7 mouse cellular contexts compared by ENCODE assay signal in genomic region chr5:124724997-124725396, GRCm38 (mm10). TPM values are rescaled to one million over a fixed set of nuclear protein-coding genes. Genes with fewer than 3 reads are reported as not detected.
DNase-seq lines count a peak whose midpoint lies in the region; ATAC-seq and TF ChIP-seq lines count a peak whose summit lies in the region.

Gene Dnah10 (plus strand): TSS chr5:124725085.

- H3K4me3 ChIP-seq in lung, embryonic 14.5 days (ENCODE audit: low read depth, low read length): no peak within 1 kb of the TSS
- H3K4me3 ChIP-seq in forebrain, embryonic 11.5 days (ENCODE audit: low read depth, low read length): no peak within 1 kb of the TSS

- H3K9ac ChIP-seq in lung, embryonic 14.5 days: no peak within 1 kb of the TSS
- no peak within 1 kb of the TSS for H3K9ac ChIP-seq in forebrain, embryonic 11.5 days (ENCODE audit: low read length)

- H3K36me3 ChIP-seq in lung, embryonic 14.5 days (ENCODE audit: insufficient read depth): peaks cover 34% of the 10 kb centered on the region
- no peaks in the 10 kb centered on the region; the same call in 1 of the 2 replicates for H3K36me3 ChIP-seq in forebrain, embryonic 11.5 days (ENCODE audit: control insufficient read depth, insufficient read depth, low read length)

- H3K27ac ChIP-seq in lung, embryonic 14.5 days (ENCODE audit: low read depth): no peak within 1 kb of the TSS
- no peak within 1 kb of the TSS for H3K27ac ChIP-seq in forebrain, embryonic 11.5 days (ENCODE audit: low read depth, low read length)

- TF ChIP-seq CTCF in lung, embryonic 14.5 days (IDR thresholded peaks at IDR 0.05; ENCODE audit: low read depth): no peak

- H3K4me2 ChIP-seq in lung, embryonic 14.5 days: no peak within 1 kb of the TSS
- H3K4me2 ChIP-seq in forebrain, embryonic 11.5 days (ENCODE audit: low read depth, low read length, severe bottlenecking): 0 out of 2 replicates have a peak within 1 kb of the TSS, but pooled peaks have one; percentile 9

- ATAC-seq in lung, embryonic 14.5 days (ENCODE audit: insufficient read depth): peak; percentile 52; the same call in 1 of the 2 replicates
- ATAC-seq in forebrain, embryonic 11.5 days (replicated peaks; ENCODE audit: low FRiP score): no peak

- DNase-seq in lung, embryonic 14.5 days: peak; percentile 27
- DNase-seq in lung, postnatal 25 days (ENCODE audit: low spot score): no peak
- peak; percentile 74 for DNase-seq in forebrain, embryonic 11.5 days (ENCODE audit: low spot score)
- DNase-seq in layer of hippocampus, postnatal 14 days (ENCODE audit: low spot score in 2 of 2): peak; percentile 13 to 15
- peak; percentile 29 for DNase-seq in neural tube, embryonic 10.5 days (ENCODE audit: extremely low spot score, low spot score)
- no peak for DNase-seq in spleen, postnatal 4 days (ENCODE audit: low spot score in 2 of 2)
- no peak for DNase-seq in adrenal gland, postnatal 36 days

- no peaks in the 10 kb centered on the region for H3K9me3 ChIP-seq in lung, embryonic 14.5 days (ENCODE audit: low read depth, low read length)
- no peaks in the 10 kb centered on the region for H3K9me3 ChIP-seq in forebrain, embryonic 11.5 days (ENCODE audit: control insufficient read depth, low read length)

- no peaks in the 10 kb centered on the region for H3K27me3 ChIP-seq in lung, embryonic 14.5 days (ENCODE audit: insufficient read depth, low read length)
- no peaks in the 10 kb centered on the region for H3K27me3 ChIP-seq in forebrain, embryonic 11.5 days (ENCODE audit: control insufficient read depth, insufficient read depth, low read length)

- WGBS in lung, embryonic 14.5 days: 7% methylated on average over 29 of the region's 29 CpGs
- 12% methylated on average over 29 of the region's 29 CpGs for WGBS in forebrain, embryonic 11.5 days

- H3K4me1 ChIP-seq in lung, embryonic 14.5 days (ENCODE audit: insufficient read depth): no peaks in the 10 kb centered on the region
- 0 out of 2 replicates have a peak, but pooled peaks cover 3% of the 10 kb centered on the region for H3K4me1 ChIP-seq in forebrain, embryonic 11.5 days (replicated peaks; ENCODE audit: control insufficient read depth, insufficient read depth, low read length)

RNA-seq across cellular contexts. Expression of gene Dnah10, which starts in this region (rescaled TPM):
- polyA plus RNA-seq in lung, embryonic 14.5 days (2014; fragmentation: Nextera tagmentation; extraction: Ambion mirVana): 0.05 and 0.07 TPM in 2 replicates
- polyA plus RNA-seq in forebrain, embryonic 11.5 days (2014; fragmentation: Nextera tagmentation; extraction: Ambion mirVana): 0.07 and 0.12 TPM in 2 replicates
- total RNA-seq in layer of hippocampus, postnatal 14 days (2021): under 1 TPM; 0.60 to 0.97 TPM
- total RNA-seq in adrenal gland, postnatal 36 days (2021): 1 to 10 TPM in 1 of 2 experiments, under 1 TPM in 1; 0.69 to 2.8 TPM

Comparison
In these comparisons a context has a peak if more than half of its experiments do, and no peak if none do; other contexts are left out.
1. Peak in DNase-seq and ATAC-seq in lung, embryonic 14.5 days; RNA of the gene not detected or under 1 TPM.
2. Peak in DNase-seq and H3K4me2 ChIP-seq in forebrain, embryonic 11.5 days; RNA of the gene not detected or under 1 TPM.
3. Peak in DNase-seq in layer of hippocampus, postnatal 14 days; RNA of the gene not detected or under 1 TPM.